Mouse (Mus musculus): Measurements from ENCODE around the gene Cnn3.

GRCm38 (mm10) chr3:121504927-121505487 is 78.7 kb downstream of the Cnn3 start:
- no peak for TF ChIP-seq HCFC1 (IDR thresholded peaks at IDR 0.05; ENCODE audit: borderline replicate concordance, insufficient read depth, low read length)
- no peak for TF ChIP-seq ZC3H11A (IDR thresholded peaks at IDR 0.05; ENCODE audit: borderline replicate concordance, low read depth, low read length)
